Mouse (Mus musculus) CH12.LX (cell line): Measurements from ENCODE around the gene Polr1d. TPM values are rescaled to one million over a fixed set of nuclear protein-coding genes. Genes with fewer than 3 reads are reported as not detected.

Experiments
- DNase-seq: peaks from one replicate; pipeline ENCODE4 v3.0.0-alpha.2; 2013; ENCODE audit errors: extremely low read depth
- H3K27ac ChIP-seq: 2 replicates; pipeline ENCODE4 v1.5.1; 2012; ENCODE audit warnings: low read depth, mild to moderate bottlenecking, control low read depth, moderate library complexity; ENCODE audit not compliant: insufficient read depth
- H3K27me3 ChIP-seq: replicated peaks from 2 replicates; pipeline ENCODE3; 2012; ENCODE audit warnings: inconsistent platforms
- H3K36me3 ChIP-seq, 2 experiments: replicated peaks in 1 of 2; 2 replicates each; pipeline versions ENCODE3 to v1.6.1; 2012; ENCODE audit warnings: inconsistent platforms in 1 of 2, low read length in 1 of 2, mild to moderate bottlenecking in 1 of 2, mixed read lengths in 1 of 2, moderate library complexity in 1 of 2; ENCODE audit not compliant: control insufficient read depth in 1 of 2, insufficient read depth in 1 of 2
- H3K4me1 ChIP-seq, 2 experiments: 2 replicates each; pipeline ENCODE4 v1.6.1; 2012; ENCODE audit warnings: inconsistent platforms in 1 of 2, moderate library complexity in 1 of 2; ENCODE audit not compliant: insufficient read depth in 2 of 2, control insufficient read depth in 1 of 2
- H3K4me2 ChIP-seq: 2 replicates; pipeline ENCODE4 v1.6.1; 2012; ENCODE audit warnings: low read depth, mild to moderate bottlenecking, control low read depth; ENCODE audit not compliant: poor library complexity, insufficient read depth, severe bottlenecking
- H3K4me3 ChIP-seq, 3 experiments: fragments of 150-350 bp in 1 of 3; sonication (generic) in 1 of 3; replicated peaks in 1 of 3; 2 replicates each; pipeline versions ENCODE3 to v1.5.1; 2011 to 2012; ENCODE audit warnings: low read depth in 2 of 3, low read length in 2 of 3, mild to moderate bottlenecking in 2 of 3, moderate library complexity in 2 of 3, control low read depth in 1 of 3, improper control_type of control experiment in 1 of 3, inconsistent platforms in 1 of 3, mixed read lengths in 1 of 3; ENCODE audit not compliant: poor library complexity in 1 of 3
- H3K79me2 ChIP-seq: replicated peaks from 2 replicates; pipeline ENCODE4 v1.6.1; 2012; ENCODE audit warnings: mild to moderate bottlenecking, moderate library complexity; ENCODE audit not compliant: control insufficient read depth, poor library complexity, insufficient read depth, severe bottlenecking; ENCODE audit errors: extremely low read depth
- H3K9ac ChIP-seq: 2 replicates; pipeline ENCODE4 v1.6.1; 2012; ENCODE audit warnings: low read depth, mild to moderate bottlenecking, control low read depth, moderate library complexity; ENCODE audit not compliant: insufficient read depth
- H3K9me3 ChIP-seq: replicated peaks from 2 replicates; pipeline ENCODE3; 2012; ENCODE audit warnings: low read length, inconsistent platforms, mixed read lengths
- BHLHE40 ChIP-seq: IDR thresholded peaks from 2 replicates; pipeline ENCODE4 v1.6.1; 2011; ENCODE audit warnings: mild to moderate bottlenecking, low read depth, low read length, improper control_type of control experiment
- CHD1 ChIP-seq: IDR thresholded peaks from 2 replicates; pipeline ENCODE4 v1.6.1; 2012; ENCODE audit warnings: low read depth, low read length, improper control_type of control experiment, inconsistent platforms
- CTCF ChIP-seq, 2 experiments: IDR thresholded peaks in 1 of 2; conservative IDR thresholded peaks in 1 of 2; 2 replicates each; pipeline ENCODE4 v1.5.1; 2011 to 2012; ENCODE audit warnings: low read depth in 2 of 2, low read length in 2 of 2, improper control_type of control experiment in 1 of 2, inconsistent platforms in 1 of 2, mild to moderate bottlenecking in 1 of 2, moderate library complexity in 1 of 2
- E2F4 ChIP-seq: IDR thresholded peaks from 2 replicates; pipeline ENCODE4 v1.6.1; 2011; ENCODE audit warnings: low read depth, low read length, improper control_type of control experiment; ENCODE audit not compliant: insufficient replicate concordance
- ELF1 ChIP-seq: IDR thresholded peaks from 2 replicates; pipeline ENCODE4 v1.6.1; 2014; ENCODE audit warnings: low read depth, mild to moderate bottlenecking, inconsistent platforms, low read length, improper control_type of control experiment
- ETS1 ChIP-seq: conservative IDR thresholded peaks from 2 replicates; pipeline ENCODE4 v1.6.1; 2012; ENCODE audit warnings: low read depth, mild to moderate bottlenecking, inconsistent platforms, low read length, improper control_type of control experiment, moderate library complexity
- IRF4 ChIP-seq: IDR thresholded peaks from 2 replicates; pipeline ENCODE4 v1.6.1; 2014; ENCODE audit warnings: low read depth, mild to moderate bottlenecking, inconsistent platforms, low read length, improper control_type of control experiment
- JUN ChIP-seq: IDR thresholded peaks from 2 replicates; pipeline ENCODE4 v1.6.1; 2011; ENCODE audit warnings: low read depth, mild to moderate bottlenecking, low read length, improper control_type of control experiment, moderate library complexity; ENCODE audit not compliant: insufficient read depth
- JUND ChIP-seq: conservative IDR thresholded peaks from 2 replicates; pipeline ENCODE4 v1.6.1; 2011; ENCODE audit warnings: low read depth, low read length, improper control_type of control experiment
- KAT2A ChIP-seq: IDR thresholded peaks from 2 replicates; pipeline ENCODE4 v1.6.1; 2012; ENCODE audit warnings: low read length, improper control_type of control experiment, inconsistent platforms; ENCODE audit not compliant: insufficient replicate concordance
- MAFK ChIP-seq: IDR thresholded peaks from 2 replicates; pipeline ENCODE4 v1.6.1; 2011; ENCODE audit warnings: low read length, improper control_type of control experiment; ENCODE audit not compliant: insufficient replicate concordance
- MAX ChIP-seq: IDR thresholded peaks from 2 replicates; pipeline ENCODE4 v1.6.1; 2011; ENCODE audit warnings: low read length, improper control_type of control experiment
- MAZ ChIP-seq: IDR thresholded peaks from 2 replicates; pipeline ENCODE4 v1.6.1; 2012; ENCODE audit warnings: low read depth, mild to moderate bottlenecking, inconsistent platforms, low read length, improper control_type of control experiment, moderate library complexity
- MEF2A ChIP-seq: IDR thresholded peaks from 2 replicates; pipeline ENCODE4 v1.6.1; 2014; ENCODE audit warnings: low read depth, mild to moderate bottlenecking, inconsistent platforms, low read length, improper control_type of control experiment, borderline replicate concordance
- NRF1 ChIP-seq: IDR thresholded peaks from 2 replicates; pipeline ENCODE4 v1.6.1; 2014; ENCODE audit warnings: low read depth, mild to moderate bottlenecking, inconsistent platforms, low read length, improper control_type of control experiment, moderate library complexity
- PAX5 ChIP-seq: IDR thresholded peaks from 2 replicates; pipeline ENCODE4 v1.6.1; 2012; ENCODE audit warnings: low read length, inconsistent platforms, mixed read lengths
- POLR2AphosphoS2 ChIP-seq: IDR thresholded peaks from 2 replicates; pipeline ENCODE4 v1.6.1; 2011; ENCODE audit warnings: low read depth, low read length, improper control_type of control experiment
- SIN3A ChIP-seq: IDR thresholded peaks from 2 replicates; pipeline ENCODE4 v1.6.1; 2012; ENCODE audit warnings: low read length, improper control_type of control experiment, inconsistent platforms
- SMC3 ChIP-seq: IDR thresholded peaks from 2 replicates; pipeline ENCODE4 v1.6.1; 2011; ENCODE audit warnings: low read depth, low read length, improper control_type of control experiment
- TBP ChIP-seq: conservative IDR thresholded peaks from 2 replicates; pipeline ENCODE4 v1.6.1; 2011; ENCODE audit warnings: low read depth, low read length, improper control_type of control experiment
- UBTF ChIP-seq: IDR thresholded peaks from 2 replicates; pipeline ENCODE4 v1.6.1; 2012; ENCODE audit warnings: low read depth, mild to moderate bottlenecking, inconsistent platforms, low read length, improper control_type of control experiment, moderate library complexity
- ZC3H11A ChIP-seq: IDR thresholded peaks from 2 replicates; pipeline ENCODE4 v1.6.1; 2012; ENCODE audit warnings: low read depth, mild to moderate bottlenecking, inconsistent platforms, low read length, improper control_type of control experiment
- ZKSCAN1 ChIP-seq: IDR thresholded peaks from 2 replicates; pipeline ENCODE4 v1.6.1; 2012; ENCODE audit warnings: low read depth, inconsistent platforms, low read length, improper control_type of control experiment, borderline replicate concordance
- ZNF384 ChIP-seq: IDR thresholded peaks from 2 replicates; pipeline ENCODE4 v1.6.1; 2012; ENCODE audit warnings: low read depth, low read length, improper control_type of control experiment, inconsistent platforms
- dilution Hi-C: fragments of 300-500 bp; cut with MboI; formaldehyde crosslinking; loops from 2 replicates; pipeline ENCODE4 v1.14.3; 2020; ENCODE audit warnings: low sequenced_read_pairs; ENCODE audit not compliant: extremely low pct_unique_long_range_greater_than_20kb, extremely low pct_ligation_motif_present
- in situ Hi-C: fragments of 300-500 bp; cut with MboI; formaldehyde crosslinking; loops from 3 replicates; pipeline ENCODE4 v1.14.3; 2019; ENCODE audit warnings: low sequenced_read_pairs, low pct_ligation_motif_present, low pct_unique_long_range_greater_than_20kb, mixed read lengths
- polyA plus RNA-seq: library from polyadenylated mRNA; unstranded; fragments of >175 nt; gene quantifications from 2 replicates; pipeline ENCODE4 v1.2.1, GENCODE M21; 2012; ENCODE audit warnings: low read depth; ENCODE audit not compliant: insufficient read length
- total RNA-seq, 2 experiments: library from RNA; depleted of rRNA; stranded (reverse); fragments of 300-350 nt in 1 of 2; fragments of >200 nt in 1 of 2; gene quantifications; 2 replicates each; pipeline ENCODE4 v1.2.3; 2012 to 2014

Polr1d gene
- total and polyA plus RNA-seq, 3 experiments, result 293 to 354 (median 300) TPM

GRCm38 (mm10) chr5:147134341-147135088, 57.7 kb downstream of the Polr1d start:
- Histone ChIP-seq H3K4me1 (peaks cover 0 to 6% of the 10 kb centered on the region in 2 experiments; a peak in 2 of 4 replicates), H3K9me3 (no peaks in the 10 kb centered on the region), H3K9ac (no peak overlapping the region), H3K4me3 (no peak overlapping the region), H3K4me2 (no peak overlapping the region), H3K27me3 (no peaks in the 10 kb centered on the region)
- DNase-seq, result no peak
- dilution Hi-C loops (no loop called here), in situ Hi-C loops (no loop called here)
- TF ChIP-seq CTCF (conservative IDR thresholded peaks at IDR 0.05 in 1 of 2, IDR thresholded peaks at IDR 0.05 in 1 of 2; ENCODE audit: low read depth in 2 of 2, low read length in 2 of 2), result no peak
- TF ChIP-seq E2F4, result no peak
- TF ChIP-seq ZNF384, result no peak
- TF ChIP-seq JUND, result no peak
- no peak for TF ChIP-seq BHLHE40
- TF ChIP-seq TBP, result no peak
- TF ChIP-seq IRF4, result no peak
- no peak for TF ChIP-seq UBTF
- TF ChIP-seq ETS1, result no peak
- TF ChIP-seq MEF2A, result no peak
- TF ChIP-seq, all 38 proteins: peak for 0
- Histone ChIP-seq H3K36me3 (no peaks in the 10 kb centered on the region), H3K27ac (no peak overlapping the region), H3K79me2 (no peaks in the 10 kb centered on the region)

GRCm38 (mm10) chr5:147135089-147135446, 58.2 kb downstream of the Polr1d start:
- no peak overlapping the region for H3K27ac ChIP-seq
- no peak overlapping the region for H3K9ac ChIP-seq
- H3K79me2 ChIP-seq, result no peaks in the 10 kb centered on the region
- H3K4me1 ChIP-seq, result peaks cover 0 to 6% of the 10 kb centered on the region in 2 experiments; a peak in 2 of 4 replicates
- H3K4me3 ChIP-seq, result no peak overlapping the region
- H3K9me3 ChIP-seq, result no peaks in the 10 kb centered on the region
- dilution Hi-C loops, result no loop called here
- H3K27me3 ChIP-seq, result no peaks in the 10 kb centered on the region
- no peak for DNase-seq
- in situ Hi-C loops, result no loop called here
- H3K36me3 ChIP-seq, result no peaks in the 10 kb centered on the region
- TF ChIP-seq JUN (no peak), ELF1 (no peak), PAX5 (no peak), MAZ (no peak), KAT2A (no peak), SMC3 (no peak), ZC3H11A (no peak), BHLHE40 (no peak), CHD1 (no peak), ZKSCAN1 (no peak), MAX (no peak), MEF2A (no peak), POLR2AphosphoS2 (no peak), TBP (no peak), MAFK (no peak), SIN3A (no peak), NRF1 (no peak)
- H3K4me2 ChIP-seq, result no peak overlapping the region
